Mouse (Mus musculus) hematopoietic stem cell, adult 5-6 weeks (primary cell): ENCODE measurements around the gene Lix1l. TPM values are rescaled to one million over a fixed set of nuclear protein-coding genes. Genes with fewer than 3 reads are reported as not detected.
"Not testable (repeated sequence)": the region's sequence is repeated elsewhere in the genome, so short reads cannot be mapped to it uniquely, and the experiment has no call there.

Source experiments
- ATAC-seq, 2 experiments: fragments of 125-278 bp in 1 of 2; replicated peaks in 1 of 2; 2 replicates each; pipeline ENCODE4 v1.8.0; 2016 to 2017; ENCODE audit warnings: inconsistent platforms in 2 of 2, mild to moderate bottlenecking in 2 of 2, moderate number of reproducible peaks in 2 of 2, low read depth in 1 of 2, moderate TSS enrichment in 1 of 2; ENCODE audit not compliant: low FRiP score in 2 of 2, poor library complexity in 2 of 2, severe bottlenecking in 2 of 2, insufficient read depth in 1 of 2, low TSS enrichment in 1 of 2
- total RNA-seq: library from RNA; stranded (forward); fragments of 172-1452, 232-1000 nt; gene quantifications from 2 replicates; pipeline ENCODE4 v1.2.3, GENCODE M21; 2017

Gene Lix1l
- total RNA-seq, 1 experiment from 2014 or later: 8.3 TPM

DNA sequence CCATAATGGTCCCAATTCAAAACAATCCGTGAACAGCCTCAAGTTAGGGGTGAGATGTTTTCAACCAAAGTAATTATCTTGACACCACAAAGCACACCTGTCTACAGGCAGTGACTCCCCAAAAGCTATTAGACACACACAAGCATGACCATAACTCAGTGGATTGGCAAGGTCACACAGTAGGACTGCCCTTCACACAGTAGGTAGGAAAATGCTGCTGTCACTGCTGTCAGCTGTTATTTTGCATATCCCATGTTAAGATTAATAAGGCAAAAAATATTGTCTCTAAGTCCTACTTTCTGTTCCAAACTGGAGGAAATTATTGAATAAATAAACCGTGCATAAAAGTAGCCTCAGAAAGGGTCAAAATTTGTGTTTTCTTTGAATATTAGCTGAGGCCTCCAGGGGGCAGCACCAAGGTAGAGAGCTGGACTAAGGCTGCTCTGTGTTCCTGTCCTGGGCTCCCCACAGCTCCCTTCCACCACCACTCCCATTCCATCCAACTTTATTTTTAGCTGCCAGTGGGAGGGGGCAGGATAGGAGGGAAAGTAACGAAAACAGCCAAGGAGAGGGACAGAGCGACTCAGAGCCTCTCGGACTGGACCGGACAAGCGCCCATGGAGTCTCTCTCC is 44.2 kb downstream of the Lix1l start, which contains the start of gene Itga10:
Itga10 (plus strand) TSS at position 567 of the 632 bp plus-strand sequence.
- no peak for ATAC-seq

DNA sequence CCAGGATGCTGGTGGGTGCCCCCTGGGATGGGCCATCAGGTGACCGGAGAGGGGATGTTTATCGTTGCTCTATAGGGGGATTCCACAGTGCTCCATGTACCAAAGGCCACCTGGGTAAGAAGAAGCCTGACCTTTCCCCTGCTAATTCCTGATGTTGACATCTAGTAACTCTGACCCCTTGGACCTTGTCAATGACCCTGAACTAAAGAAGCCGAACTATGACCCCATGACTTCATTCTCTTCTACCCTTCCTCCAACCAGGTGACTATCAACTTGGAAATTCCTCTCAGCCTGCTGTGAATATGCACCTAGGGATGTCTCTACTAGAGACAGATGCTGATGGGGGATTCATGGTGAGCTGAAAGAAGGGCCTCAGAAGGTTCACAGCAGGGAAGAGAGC is 46.4 kb downstream of the Lix1l start:
- ATAC-seq: no peak

DNA sequence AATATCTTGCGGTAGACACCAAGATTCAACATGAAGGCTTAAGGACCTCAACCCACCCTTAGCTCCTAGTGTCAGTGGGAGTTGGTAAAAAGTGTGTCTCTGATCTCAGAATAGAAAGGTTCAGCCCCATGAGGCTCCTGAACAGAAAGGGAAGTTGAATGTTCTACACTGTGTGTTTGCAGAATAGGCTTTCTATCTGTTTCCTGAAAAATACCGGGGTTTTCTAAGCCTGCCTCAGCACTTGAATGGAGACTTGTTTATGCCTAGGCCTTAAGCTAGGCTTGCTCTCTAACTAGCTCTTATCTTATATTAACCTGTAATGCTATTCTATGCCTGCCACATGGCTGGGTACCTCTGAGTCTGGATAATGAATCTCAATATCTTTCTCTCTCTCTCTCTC is 60.0 kb downstream of the Lix1l start:
- ATAC-seq: peak in 1 of 2 experiments; percentile 24; a peak in 1 of 4 replicates

DNA sequence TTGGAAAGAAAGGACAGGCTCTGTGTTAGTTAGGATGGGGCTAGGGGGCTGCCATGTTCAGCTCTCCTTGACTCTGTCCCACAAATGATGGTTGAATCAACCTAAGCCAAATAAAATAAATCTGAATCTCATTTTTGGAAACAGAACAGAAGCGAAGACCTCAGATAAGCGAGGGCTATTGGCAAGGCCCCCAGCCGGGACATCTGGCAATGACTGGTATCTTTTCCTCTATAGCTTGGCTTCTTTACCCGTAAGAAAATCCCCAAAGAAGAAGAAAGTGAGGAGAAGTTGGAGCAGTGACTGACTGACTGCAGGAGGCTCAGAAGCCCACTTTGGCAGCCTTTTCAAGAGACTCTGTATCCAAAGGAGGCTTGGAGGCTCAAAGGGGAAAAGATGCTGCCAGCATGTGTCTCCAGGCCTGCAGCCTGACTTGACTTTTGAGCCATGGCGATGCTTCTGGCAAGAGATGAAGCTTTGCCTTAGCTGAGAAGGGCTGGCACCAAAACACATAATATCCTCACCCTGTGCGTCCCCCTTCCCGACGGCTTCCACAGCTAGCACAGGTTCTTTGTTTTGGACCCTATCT is 61.9 kb downstream of the Lix1l start:
- ATAC-seq: no peak

DNA sequence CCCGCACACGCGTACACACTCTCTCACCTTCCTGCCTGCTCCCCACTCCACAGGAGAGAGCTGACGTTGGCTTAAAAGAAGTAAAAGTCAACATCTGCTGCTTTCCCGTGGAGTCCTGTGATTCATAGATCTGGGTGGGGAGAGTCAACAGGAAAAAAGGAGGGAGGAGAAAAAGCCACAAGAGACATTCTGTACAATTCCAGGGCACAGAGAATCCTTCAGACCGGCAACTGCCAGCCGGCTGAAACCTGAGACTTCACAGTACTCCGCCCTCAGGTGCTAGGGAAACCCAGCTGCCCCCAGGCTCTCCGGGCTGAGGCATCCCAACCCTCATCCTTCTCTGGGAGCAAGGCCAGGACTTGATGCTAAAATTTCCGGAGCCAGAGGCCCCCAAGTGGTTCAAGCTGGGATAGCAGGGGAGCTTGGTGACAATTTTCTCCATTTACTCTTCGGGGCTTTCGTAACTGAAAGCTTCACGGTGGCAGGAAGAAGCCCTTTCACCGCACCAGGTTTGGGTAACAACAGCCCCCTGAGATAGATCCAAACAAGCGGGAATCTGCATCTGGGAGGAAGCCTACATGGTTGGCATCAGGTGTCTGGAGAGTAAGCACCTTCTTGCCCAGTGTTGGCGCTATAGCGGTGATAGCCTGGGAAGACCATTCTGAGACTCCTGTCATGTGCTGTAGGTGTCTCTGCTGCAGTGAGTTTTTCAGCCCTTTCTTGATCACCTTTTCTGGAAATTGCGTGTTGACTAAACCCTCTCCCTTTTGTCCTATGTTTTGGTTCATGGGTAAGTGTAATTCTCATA is 62.7 kb downstream of the Lix1l start:
- peak; percentile 82 for ATAC-seq

DNA sequence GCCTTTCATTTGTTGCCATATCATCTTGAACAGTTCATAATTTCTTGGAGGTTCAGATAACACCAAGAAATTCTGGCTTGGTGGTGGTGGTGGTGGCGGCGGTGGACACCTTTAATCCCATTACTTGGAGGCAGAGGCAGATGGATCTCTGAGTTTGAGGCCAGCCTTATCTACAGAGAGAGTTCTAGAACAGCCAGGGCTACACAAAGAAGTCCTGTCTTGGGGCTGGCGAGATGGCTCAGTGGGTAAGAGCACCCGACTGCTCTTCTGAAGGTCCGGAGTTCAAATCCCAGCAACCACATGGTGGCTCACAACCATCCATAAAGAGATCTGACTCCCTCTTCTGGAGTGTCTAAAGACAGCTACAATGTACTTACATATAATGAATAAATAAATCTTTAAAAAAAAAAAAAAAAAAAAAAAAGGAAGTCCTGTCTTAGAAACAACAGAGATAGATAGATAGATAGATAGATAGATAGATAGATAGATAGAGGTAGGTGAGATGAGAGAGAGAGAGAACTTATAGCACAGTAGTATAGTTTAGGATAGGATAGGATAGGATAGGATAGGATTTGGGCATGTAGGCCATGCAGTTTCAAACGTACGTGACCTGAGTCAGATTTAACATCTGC is 64.9 kb downstream of the Lix1l start:
- ATAC-seq: not testable (repeated sequence)

DNA sequence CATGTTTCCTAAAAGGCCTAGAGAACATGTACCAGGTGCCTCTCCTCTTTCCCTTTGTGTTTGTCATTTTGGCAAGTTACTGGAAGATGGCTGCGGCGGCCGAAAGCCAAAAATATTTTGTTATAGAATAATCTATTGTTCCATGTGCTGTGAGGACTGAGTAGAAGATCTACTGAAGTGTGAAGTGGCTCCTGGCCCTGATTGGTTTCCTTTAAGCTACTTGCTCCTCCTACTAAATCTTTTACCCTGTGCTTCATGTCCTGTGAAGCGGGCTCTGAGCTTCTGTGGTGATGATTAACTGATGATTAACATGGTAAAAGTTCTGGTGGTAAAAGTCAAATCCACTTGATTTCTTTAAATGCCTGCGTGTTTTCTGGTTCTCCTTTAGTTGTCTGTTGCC is 66.0 kb downstream of the Lix1l start:
- ATAC-seq: no peak

DNA sequence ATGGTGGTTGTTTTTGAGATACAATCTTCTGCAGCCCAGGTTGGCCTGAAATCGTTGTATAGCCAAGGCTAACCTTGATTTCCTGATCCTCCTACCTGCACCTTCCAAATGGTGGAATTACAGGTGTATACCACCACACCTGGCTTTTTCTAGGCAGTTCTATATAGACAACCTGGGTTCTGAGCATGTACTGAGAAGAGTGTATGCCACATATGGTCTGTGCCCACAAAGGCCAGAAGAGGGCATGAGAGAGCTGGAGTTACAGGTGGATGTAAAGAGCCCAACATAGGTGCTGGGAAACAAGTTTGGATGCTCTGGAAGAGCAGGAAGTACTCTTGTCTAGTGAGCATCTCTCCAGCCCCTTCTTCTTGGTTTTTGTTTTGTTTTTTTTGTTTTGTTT is 66.4 kb downstream of the Lix1l start:
- no peak for ATAC-seq

DNA sequence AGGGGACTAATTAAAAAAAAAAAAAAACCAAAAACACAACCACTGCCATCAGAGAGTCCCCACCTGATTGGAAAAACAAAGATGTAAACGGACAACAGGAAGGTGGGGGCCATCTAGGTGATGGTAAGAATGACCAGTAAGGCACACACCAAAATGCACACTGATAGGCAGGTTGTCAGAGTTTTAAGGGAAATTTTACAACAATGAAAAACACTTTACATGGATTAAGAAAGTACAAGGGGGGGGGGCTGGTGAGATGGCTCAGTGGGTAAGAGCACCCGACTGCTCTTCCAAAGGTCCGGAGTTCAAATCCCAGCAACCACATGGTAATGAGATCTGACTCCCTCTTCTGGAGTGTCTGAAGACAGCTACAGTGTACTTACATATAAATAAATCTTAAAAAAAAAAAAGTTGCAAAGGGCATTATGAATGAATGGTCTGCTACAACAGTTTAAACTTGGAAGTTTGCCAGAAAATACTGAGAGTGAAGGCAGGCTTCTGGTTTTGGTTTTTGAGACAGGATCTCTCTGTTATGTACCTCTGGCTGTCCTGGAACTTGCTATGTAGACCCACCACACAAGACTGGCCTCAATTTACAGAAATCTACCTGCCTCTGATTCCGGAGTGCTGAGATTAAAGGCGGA is 67.6 kb downstream of the Lix1l start:
- no peak for ATAC-seq

DNA sequence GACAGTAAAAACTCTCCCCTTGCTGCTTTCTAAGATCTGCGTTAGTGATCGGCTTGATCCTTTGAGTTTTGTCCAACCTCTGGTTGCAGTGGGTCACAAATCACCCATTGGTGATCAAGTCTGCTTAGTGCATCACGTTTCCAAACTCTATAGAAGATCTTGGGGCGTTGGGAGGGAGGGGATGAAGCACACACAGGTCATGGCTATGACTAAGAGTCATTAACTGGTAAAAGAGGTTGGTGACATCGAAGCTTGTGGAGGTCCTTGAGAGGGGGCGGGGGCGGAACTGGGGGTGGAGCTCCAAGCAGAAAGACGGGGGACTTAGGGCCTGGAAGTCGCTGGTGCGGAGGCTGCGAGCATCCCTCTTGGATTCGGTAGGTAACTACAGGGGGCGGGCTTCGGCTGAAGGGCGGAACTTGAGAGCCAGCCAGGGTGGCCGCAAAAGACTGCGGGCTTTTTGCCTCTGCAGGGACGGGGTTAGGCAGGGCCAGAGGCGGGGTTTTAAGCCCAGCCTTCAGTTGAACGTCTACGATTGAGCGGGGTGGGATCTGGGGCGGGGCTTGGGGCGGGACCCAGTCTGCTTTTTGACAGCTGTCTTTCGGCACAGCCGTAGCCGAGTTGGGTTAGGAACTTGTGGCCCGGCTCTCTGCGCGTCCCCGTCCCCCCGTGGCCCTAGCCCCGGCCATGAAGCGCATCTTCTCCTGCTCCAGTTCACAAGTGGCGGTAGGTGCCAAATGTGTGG is 68.9 kb downstream of the Lix1l start, which contains the start of gene Ankrd35:
Ankrd35 (plus strand) TSS at position 405 of the 742 bp plus-strand sequence.
- ATAC-seq: peak; percentile 96 to 98

GRCm38 (mm10) chr3:96671519-96671918 is 70.6 kb downstream of the Lix1l start:
- no peak for ATAC-seq

DNA sequence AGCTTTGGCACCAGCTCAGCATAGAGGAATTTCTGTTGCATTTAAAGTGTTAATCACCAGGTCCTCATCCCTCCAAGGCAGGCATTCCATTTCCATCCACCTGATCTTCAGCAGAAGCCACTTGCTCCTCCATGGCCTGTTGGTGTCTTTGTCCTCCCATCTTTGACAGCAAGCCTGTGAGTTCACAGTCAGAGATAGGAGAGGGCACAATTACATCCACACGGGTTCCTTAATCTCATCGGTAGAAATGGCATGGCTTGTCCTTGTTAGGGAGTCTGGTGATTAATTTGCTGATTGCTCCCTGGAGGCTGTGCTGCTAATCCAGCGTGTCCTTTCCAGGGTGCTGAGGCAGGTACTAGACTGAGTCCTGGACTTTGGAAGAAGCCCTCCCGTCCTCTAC is 72.6 kb downstream of the Lix1l start:
- ATAC-seq: no peak

- ATAC-seq: no peak
These were observed 73.5 kb downstream of the Lix1l start for GRCm38 (mm10) chr3:96674442-96674841.

DNA sequence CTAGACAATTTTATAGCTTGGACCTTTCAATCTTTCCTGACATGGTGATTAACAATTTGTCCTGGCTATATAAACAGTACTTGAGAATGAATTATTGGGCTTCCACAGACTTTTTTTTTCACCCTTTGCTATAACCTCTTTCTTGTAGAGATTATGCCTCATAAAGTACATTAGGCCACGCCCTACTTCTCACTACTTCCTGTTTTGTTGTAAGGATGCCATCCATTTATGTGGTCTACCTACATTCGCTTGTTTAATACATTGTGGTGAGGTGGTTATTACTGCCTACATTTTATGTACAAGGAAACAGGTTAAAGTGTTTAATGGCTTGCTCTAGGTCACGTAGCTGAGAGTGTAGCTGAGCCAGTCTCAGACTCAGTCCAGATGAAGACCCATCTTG is 74.2 kb downstream of the Lix1l start:
- no peak for ATAC-seq

DNA sequence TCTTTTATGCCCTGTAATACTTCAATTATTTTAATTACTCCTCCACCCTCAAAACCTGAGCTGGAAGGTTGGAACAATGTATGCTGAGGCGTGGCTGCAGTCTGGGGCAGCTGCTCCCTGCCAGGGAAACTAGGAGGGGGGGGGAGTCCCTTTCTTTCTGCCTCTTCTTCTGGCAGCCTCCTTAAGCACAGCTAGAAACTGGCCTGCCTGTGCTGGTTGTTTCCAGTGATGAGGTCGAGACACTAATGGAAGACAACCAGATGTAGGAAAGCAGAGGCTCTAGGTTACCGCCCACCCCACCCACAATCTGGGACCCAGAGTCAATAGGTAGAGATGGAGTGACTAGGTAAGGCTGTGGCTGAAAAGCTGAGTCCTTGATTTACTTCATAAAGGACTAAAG is 74.7 kb downstream of the Lix1l start:
- no peak for ATAC-seq
